Mouse (Mus musculus) G1E (cell line): ENCODE measurements at regions not wholly inside any gene's neighbourhood (a gene's known extent, or its start where the extent isn't known, plus 50 kb on each side); places are given as distances from the start of the nearest gene placed in this dataset.

Experiments used
- ATAC-seq: 2 replicates; pipeline ENCODE4 v1.8.0; 2016; ENCODE audit warnings: mild to moderate bottlenecking; ENCODE audit not compliant: insufficient number of reproducible peaks, poor library complexity, low FRiP score, severe bottlenecking; ENCODE audit errors: extremely low read depth
- DNase-seq: peaks from one replicate; pipeline ENCODE4 v3.0.0; 2012; ENCODE audit warnings: low spot score
- H3K27me3 ChIP-seq: 2 replicates; pipeline ENCODE4 v1.6.1; 2012; ENCODE audit warnings: mild to moderate bottlenecking, low read length, inconsistent platforms; ENCODE audit not compliant: insufficient read depth
- H3K36me3 ChIP-seq: replicated peaks from 2 replicates; pipeline ENCODE3; 2012; ENCODE audit warnings: mild to moderate bottlenecking, inconsistent platforms
- H3K4me1 ChIP-seq: 2 replicates; pipeline ENCODE4 v1.6.1; 2012; ENCODE audit warnings: low read depth, low read length, inconsistent platforms, mixed read lengths; ENCODE audit not compliant: insufficient read depth
- H3K4me3 ChIP-seq: 2 replicates; pipeline ENCODE4 v1.5.1; 2012; ENCODE audit warnings: low read depth, mild to moderate bottlenecking, inconsistent platforms, low read length, moderate library complexity, mixed read lengths
- H3K9me3 ChIP-seq: replicated peaks from 2 replicates; pipeline ENCODE4 v1.6.1; 2012; ENCODE audit warnings: inconsistent platforms
- CTCF ChIP-seq: IDR thresholded peaks from 2 replicates; pipeline ENCODE4 v1.5.1; 2012; ENCODE audit warnings: low read depth, low read length, inconsistent platforms, mixed read lengths
- GATA1 ChIP-seq: IDR thresholded peaks from 2 replicates; pipeline ENCODE4 v1.6.1; 2012; ENCODE audit warnings: borderline replicate concordance, low read length, inconsistent platforms, mixed read lengths
- GATA2 ChIP-seq: IDR thresholded peaks from 2 replicates; pipeline ENCODE4 v1.6.1; 2012; ENCODE audit warnings: low read depth, low read length, inconsistent platforms, borderline replicate concordance
- POLR2AphosphoS5 ChIP-seq: IDR thresholded peaks from 2 replicates; pipeline ENCODE4 v1.6.1; 2012; ENCODE audit warnings: low read depth, low read length, inconsistent platforms; ENCODE audit not compliant: insufficient replicate concordance
- TAL1 ChIP-seq: conservative IDR thresholded peaks from 2 replicates; pipeline ENCODE4 v1.6.1; 2012; ENCODE audit warnings: low read depth, low read length, inconsistent platforms, mixed read lengths

- Histone ChIP-seq H3K4me3 (no peak overlapping the region), H3K9me3 (no peaks in the 10 kb centered on the region), H3K27me3 (peaks cover 3% of the 10 kb centered on the region; the same call in 1 of the 2 replicates), H3K36me3 (no peaks in the 10 kb centered on the region), H3K4me1 (no peaks in the 10 kb centered on the region)
- TF ChIP-seq GATA1 (no peak), TAL1 (no peak), CTCF (no peak), POLR2AphosphoS5 (no peak), GATA2 (no peak)
- ATAC-seq (no peak), DNase-seq (no peak)
These were observed 114.4 kb downstream of the Lca5 start for GRCm38 (mm10) chr9:83326437-83327086.

GRCm38 (mm10) chr9:83325910-83326309, 115.0 kb downstream of the Lca5 start:
- H3K36me3 ChIP-seq, result no peaks in the 10 kb centered on the region
- no peaks in the 10 kb centered on the region for H3K4me1 ChIP-seq
- ATAC-seq (no peak), DNase-seq (no peak)
- no peaks in the 10 kb centered on the region for H3K9me3 ChIP-seq
- TF ChIP-seq TAL1 (no peak), POLR2AphosphoS5 (no peak), CTCF (no peak), GATA2 (no peak), GATA1 (no peak)
- no peak overlapping the region for H3K4me3 ChIP-seq
- H3K27me3 ChIP-seq, result peaks cover 3% of the 10 kb centered on the region; the same call in 1 of the 2 replicates

GRCm38 (mm10) chr9:83324336-83324735, 116.6 kb downstream of the Lca5 start:
- no peak for TF ChIP-seq POLR2AphosphoS5
- no peak for TF ChIP-seq GATA1
- TF ChIP-seq TAL1, result no peak
- no peak for TF ChIP-seq GATA2
- no peak for TF ChIP-seq CTCF
- Histone ChIP-seq H3K4me3 (no peak overlapping the region), H3K9me3 (no peaks in the 10 kb centered on the region), H3K27me3 (peaks cover 3% of the 10 kb centered on the region; the same call in 1 of the 2 replicates), H3K4me1 (no peaks in the 10 kb centered on the region), H3K36me3 (no peaks in the 10 kb centered on the region)
- ATAC-seq, result no peak
- no peak for DNase-seq

GRCm38 (mm10) chr9:83322991-83323583, 117.8 kb downstream of the Lca5 start:
- ATAC-seq, result no peak
- no peaks in the 10 kb centered on the region for H3K4me1 ChIP-seq
- TF ChIP-seq POLR2AphosphoS5 (no peak), GATA1 (no peak), GATA2 (no peak), CTCF (no peak), TAL1 (no peak)

GRCm38 (mm10) chr9:83321793-83322192, 119.1 kb downstream of the Lca5 start:
- H3K27me3 ChIP-seq, result peaks cover 6% of the 10 kb centered on the region
- no peaks in the 10 kb centered on the region for H3K4me1 ChIP-seq
- no peak overlapping the region for H3K4me3 ChIP-seq
- no peak for ATAC-seq
- H3K36me3 ChIP-seq, result no peaks in the 10 kb centered on the region
- no peak for TF ChIP-seq TAL1
- no peak for TF ChIP-seq POLR2AphosphoS5
- TF ChIP-seq GATA1, result no peak
- TF ChIP-seq GATA2, result no peak
- TF ChIP-seq CTCF, result no peak
- H3K9me3 ChIP-seq, result no peaks in the 10 kb centered on the region
- DNase-seq, result no peak

More at GRCm38 (mm10) chr9:83322991-83323583, 117.8 kb downstream of the Lca5 start:
- Histone ChIP-seq H3K27me3 (peaks cover 5% of the 10 kb centered on the region), H3K9me3 (no peaks in the 10 kb centered on the region), H3K36me3 (no peaks in the 10 kb centered on the region), H3K4me3 (no peak overlapping the region)
- DNase-seq, result no peak

GRCm38 (mm10) chr9:83320834-83321233, 120.1 kb downstream of the Lca5 start:
- Histone ChIP-seq H3K36me3 (no peaks in the 10 kb centered on the region), H3K4me3 (no peak overlapping the region), H3K4me1 (no peaks in the 10 kb centered on the region), H3K27me3 (peaks cover 3% of the 10 kb centered on the region; the same call in 1 of the 2 replicates), H3K9me3 (no peaks in the 10 kb centered on the region)
- no peak for ATAC-seq
- TF ChIP-seq GATA2 (no peak), GATA1 (no peak), CTCF (no peak), POLR2AphosphoS5 (no peak), TAL1 (no peak)
- no peak for DNase-seq
